Mouse (Mus musculus) neural tube, embryonic 12.5 days (tissue): ENCODE measurements around the gene Usp38. TPM values are rescaled to one million over a fixed set of nuclear protein-coding genes. Genes with fewer than 3 reads are reported as not detected.
"Not testable (repeated sequence)": the region's sequence is repeated elsewhere in the genome, so short reads cannot be mapped to it uniquely, and the experiment has no call there.

Experiments
- ATAC-seq: fragments of 200-750 bp; cut with Nextera tagmentation; 2 replicates; pipeline ENCODE4 v1.8.0; 2017; ENCODE audit warnings: low read depth, mild to moderate bottlenecking, moderate TSS enrichment, moderate library complexity; ENCODE audit not compliant: low FRiP score
- H3K27ac ChIP-seq: fragments of 300-500 bp; sonication (generic); 2 replicates; pipeline ENCODE4 v1.5.1; 2016
- H3K27me3 ChIP-seq: fragments of 300-500 bp; sonication (generic); replicated peaks from 2 replicates; pipeline ENCODE4 v1.6.1; 2016; ENCODE audit warnings: mild to moderate bottlenecking
- H3K36me3 ChIP-seq: fragments of 300-500 bp; sonication (generic); 2 replicates; pipeline ENCODE4 v1.6.1; 2016; ENCODE audit warnings: mild to moderate bottlenecking
- H3K4me1 ChIP-seq: fragments of 300-500 bp; sonication (generic); 2 replicates; pipeline ENCODE4 v1.6.1; 2016
- H3K4me2 ChIP-seq: fragments of 300-500 bp; sonication (generic); replicated peaks from 2 replicates; pipeline ENCODE4 v1.6.1; 2016; ENCODE audit warnings: mild to moderate bottlenecking
- H3K4me3 ChIP-seq: fragments of 300-500 bp; sonication (generic); 2 replicates; pipeline ENCODE4 v1.5.1; 2016
- H3K9ac ChIP-seq: fragments of 300-500 bp; sonication (generic); 2 replicates; pipeline ENCODE4 v1.6.1; 2016; ENCODE audit warnings: mild to moderate bottlenecking
- H3K9me3 ChIP-seq: fragments of 300-500 bp; sonication (generic); 2 replicates; pipeline ENCODE4 v1.6.1; 2016; ENCODE audit warnings: mild to moderate bottlenecking
- WGBS: fragments of 180-500 bp; shearing (Covaris S2); methylation state at CpG from one replicate; pipeline ENCODE4 v1.1.7; 2016; 5-methylcytosine and 5-hydroxymethylcytosine counted together
- polyA plus RNA-seq: library from polyadenylated mRNA; unstranded; fragments of >200 nt; fragmentation: Nextera tagmentation; extraction: Ambion mirVana; gene quantifications from 2 replicates; pipeline ENCODE4 v1.2.1, GENCODE M21; 2016

Gene Usp38
- polyA plus RNA-seq: 27.3 and 28.3 TPM in 2 replicates

GRCm38 (mm10) chr8:81014789-81015699 lies at the start of gene Usp38:
Usp38 (minus strand) TSS chr8:81014928.
- Histone ChIP-seq H3K4me3 (peak within 1 kb of the TSS; percentile 94), H3K9me3 (no peaks in the 10 kb centered on the region), H3K27ac (peak within 1 kb of the TSS; percentile 87), H3K36me3 (no peaks in the 10 kb centered on the region), H3K4me2 (peak within 1 kb of the TSS; percentile 99), H3K4me1 (peaks cover 23% of the 10 kb centered on the region), H3K9ac (peak within 1 kb of the TSS; percentile 90), H3K27me3 (0 out of 2 replicates have a peak, but pooled peaks cover 2% of the 10 kb centered on the region)
- 3% methylated on average over 57 of the region's 57 CpGs for WGBS
- peak; percentile 99 for ATAC-seq

- H3K4me3 ChIP-seq: no peak overlapping the region
- H3K4me2 ChIP-seq: no peak overlapping the region
- no peaks in the 10 kb centered on the region for H3K36me3 ChIP-seq
- H3K27me3 ChIP-seq: no peaks in the 10 kb centered on the region
- 84% methylated on average over 3 of the region's 3 CpGs for WGBS
- no peak overlapping the region for H3K27ac ChIP-seq
- no peaks in the 10 kb centered on the region for H3K4me1 ChIP-seq
- no peaks in the 10 kb centered on the region for H3K9me3 ChIP-seq
- ATAC-seq: no peak
- no peak overlapping the region for H3K9ac ChIP-seq
Observed at GRCm38 (mm10) chr8:81062566-81062965, 47.8 kb upstream of the Usp38 start.

- H3K4me2 ChIP-seq: no peak overlapping the region
- H3K27me3 ChIP-seq: no peaks in the 10 kb centered on the region
- H3K9ac ChIP-seq: no peak overlapping the region
- WGBS: 60% methylated on average over 3 of the region's 3 CpGs
- H3K4me1 ChIP-seq: no peaks in the 10 kb centered on the region
- no peaks in the 10 kb centered on the region for H3K36me3 ChIP-seq
- no peak for ATAC-seq
- no peak overlapping the region for H3K27ac ChIP-seq
- H3K9me3 ChIP-seq: no peaks in the 10 kb centered on the region
- H3K4me3 ChIP-seq: no peak overlapping the region
Observed at GRCm38 (mm10) chr8:81061950-81062349, 47.2 kb upstream of the Usp38 start.

GRCm38 (mm10) chr8:81044201-81044600 lies 29.5 kb upstream of the Usp38 start:
- Histone ChIP-seq H3K36me3 (no peaks in the 10 kb centered on the region), H3K4me3 (no peak overlapping the region), H3K9me3 (no peaks in the 10 kb centered on the region), H3K4me1 (no peaks in the 10 kb centered on the region), H3K9ac (no peak overlapping the region), H3K4me2 (no peak overlapping the region), H3K27ac (no peak overlapping the region), H3K27me3 (no peaks in the 10 kb centered on the region)
- no peak for ATAC-seq
- WGBS: 66% methylated on average over 3 of the region's 3 CpGs

- H3K9ac ChIP-seq: no peak overlapping the region
- no peaks in the 10 kb centered on the region for H3K4me1 ChIP-seq
- H3K9me3 ChIP-seq: peaks cover 12% of the 10 kb centered on the region; the same call in 1 of the 2 replicates
- 57% methylated on average over 2 of the region's 2 CpGs for WGBS
- no peak overlapping the region for H3K4me2 ChIP-seq
- no peaks in the 10 kb centered on the region for H3K36me3 ChIP-seq
- no peak overlapping the region for H3K27ac ChIP-seq
- no peak overlapping the region for H3K4me3 ChIP-seq
- no peak for ATAC-seq
- no peaks in the 10 kb centered on the region for H3K27me3 ChIP-seq
Observed at GRCm38 (mm10) chr8:81027991-81028390, 13.3 kb upstream of the Usp38 start.

- not testable (repeated sequence) for H3K9me3 ChIP-seq, H3K36me3 ChIP-seq, H3K9ac ChIP-seq, H3K4me2 ChIP-seq, H3K27ac ChIP-seq, H3K4me3 ChIP-seq, H3K27me3 ChIP-seq, ATAC-seq
- WGBS: 91% methylated on average over 8 of the region's 8 CpGs
- H3K4me1 ChIP-seq: peaks cover 16% of the 10 kb centered on the region
Observed at GRCm38 (mm10) chr8:81017548-81017947, 2.8 kb upstream of the Usp38 start.

- peak overlapping the region; percentile 90 for H3K9ac ChIP-seq
- H3K36me3 ChIP-seq: peaks cover 4% of the 10 kb centered on the region; the same call in 1 of the 2 replicates
- H3K4me1 ChIP-seq: peaks cover 23% of the 10 kb centered on the region
- 5% methylated on average over 45 of the region's 45 CpGs for WGBS
- H3K27ac ChIP-seq: no peak overlapping the region
- H3K9me3 ChIP-seq: no peaks in the 10 kb centered on the region
- peak overlapping the region; percentile 99 for H3K4me2 ChIP-seq
- H3K27me3 ChIP-seq: 0 out of 2 replicates have a peak, but pooled peaks cover 2% of the 10 kb centered on the region
- peak overlapping the region; percentile 94 for H3K4me3 ChIP-seq
- ATAC-seq: peak; percentile 2
Observed at GRCm38 (mm10) chr8:81013811-81014530, 757 bp downstream of the Usp38 start.

- Histone ChIP-seq H3K36me3 (peaks cover 10% of the 10 kb centered on the region), H3K27ac (no peak overlapping the region), H3K27me3 (0 out of 2 replicates have a peak, but pooled peaks cover 2% of the 10 kb centered on the region), H3K4me1 (peaks cover 23% of the 10 kb centered on the region), H3K4me3 (peak overlapping the region; percentile 94), H3K9me3 (no peaks in the 10 kb centered on the region), H3K9ac (no peak overlapping the region), H3K4me2 (peak overlapping the region; percentile 99)
- ATAC-seq: no peak
- 90% methylated on average over 2 of the region's 2 CpGs for WGBS
Observed at GRCm38 (mm10) chr8:81012699-81013098, 2.0 kb downstream of the Usp38 start.

GRCm38 (mm10) chr8:81012031-81012560 lies 2.6 kb downstream of the Usp38 start:
- Histone ChIP-seq H3K4me2 (peak overlapping the region; percentile 99), H3K36me3 (peaks cover 14% of the 10 kb centered on the region), H3K9me3 (no peaks in the 10 kb centered on the region), H3K9ac (no peak overlapping the region), H3K27me3 (0 out of 2 replicates have a peak, but pooled peaks cover 2% of the 10 kb centered on the region), H3K27ac (no peak overlapping the region), H3K4me3 (no peak overlapping the region), H3K4me1 (peaks cover 23% of the 10 kb centered on the region)
- no peak for ATAC-seq
- WGBS: 86% methylated on average over 4 of the region's 4 CpGs

- 96% methylated on average over 5 of the region's 5 CpGs for WGBS
- Histone ChIP-seq H3K4me3 (no peak overlapping the region), H3K4me2 (no peak overlapping the region), H3K9me3 (no peaks in the 10 kb centered on the region), H3K4me1 (peaks cover 20% of the 10 kb centered on the region), H3K36me3 (peaks cover 22% of the 10 kb centered on the region), H3K9ac (no peak overlapping the region), H3K27me3 (no peaks in the 10 kb centered on the region), H3K27ac (no peak overlapping the region)
- ATAC-seq: no peak
Observed at GRCm38 (mm10) chr8:81010386-81010785, 4.3 kb downstream of the Usp38 start.

- no peak for ATAC-seq
- H3K9me3 ChIP-seq: no peaks in the 10 kb centered on the region
- peaks cover 53% of the 10 kb centered on the region for H3K36me3 ChIP-seq
- no peak overlapping the region for H3K27ac ChIP-seq
- no peak overlapping the region for H3K4me2 ChIP-seq
- H3K4me1 ChIP-seq: no peaks in the 10 kb centered on the region
- no peaks in the 10 kb centered on the region for H3K27me3 ChIP-seq
- 80% methylated on average over 1 of the region's 1 CpGs for WGBS
- H3K4me3 ChIP-seq: no peak overlapping the region
- no peak overlapping the region for H3K9ac ChIP-seq
Observed at GRCm38 (mm10) chr8:81005114-81005513, 9.6 kb downstream of the Usp38 start.

GRCm38 (mm10) chr8:80996632-80997031 lies 18.1 kb downstream of the Usp38 start:
- WGBS: 38% methylated on average over 1 of the region's 1 CpGs

More at GRCm38 (mm10) chr8:80996632-80997031, 18.1 kb downstream of the Usp38 start:
- H3K4me1 ChIP-seq: no peaks in the 10 kb centered on the region
- no peak overlapping the region for H3K27ac ChIP-seq
- H3K27me3 ChIP-seq: no peaks in the 10 kb centered on the region
- ATAC-seq: no peak
- H3K36me3 ChIP-seq: peaks cover 49% of the 10 kb centered on the region
- H3K4me3 ChIP-seq: no peak overlapping the region
- H3K9ac ChIP-seq: no peak overlapping the region
- H3K9me3 ChIP-seq: no peaks in the 10 kb centered on the region
- H3K4me2 ChIP-seq: no peak overlapping the region
